Mouse (Mus musculus): ENCODE results near the gene Gm7030. TPM values are rescaled to one million over a fixed set of nuclear protein-coding genes. Genes with fewer than 3 reads are reported as not detected.
"Not testable (repeated sequence)": the region's sequence is repeated elsewhere in the genome, so short reads cannot be mapped to it uniquely, and the experiment has no call there.

Gm7030 gene
- polyA plus RNA-seq, 1 experiment from 2014 or later, result 2.1 TPM

- Histone ChIP-seq H3K4me1 (ENCODE audit: control insufficient read depth, insufficient read depth, low read length) (peaks cover 7% of the 10 kb centered on the region), H3K9ac (ENCODE audit: low read depth, low read length) (peak overlapping the region; percentile 53; the same call in 1 of the 2 replicates)
- ATAC-seq, result peak; percentile 51
Observed at GRCm38 (mm10) chr17:36145111-36145860, 16.1 kb upstream of the Gm7030 start.

GRCm38 (mm10) chr17:36136299-36136848 lies 7.1 kb upstream of the Gm7030 start:
- not testable (repeated sequence) for H3K36me3 ChIP-seq (ENCODE audit: control insufficient read depth, insufficient read depth, low read length); H3K4me3 ChIP-seq (ENCODE audit: low read length); H3K4me2 ChIP-seq (ENCODE audit: low read depth, low read length); H3K27ac ChIP-seq (ENCODE audit: low read length); H3K9me3 ChIP-seq (ENCODE audit: control insufficient read depth, low read length); H3K27me3 ChIP-seq (replicated peaks; ENCODE audit: control insufficient read depth, insufficient read depth, low read length); H3K9ac ChIP-seq (ENCODE audit: low read depth, low read length); H3K4me1 ChIP-seq (ENCODE audit: control insufficient read depth, insufficient read depth, low read length)
- ATAC-seq, result peak; percentile 80
- 65% methylated on average over 1 of the region's 1 CpGs for WGBS

More at GRCm38 (mm10) chr17:36145111-36145860, 16.1 kb upstream of the Gm7030 start:
- peak overlapping the region; percentile 90 for H3K4me2 ChIP-seq (ENCODE audit: low read depth, low read length)
- no peaks in the 10 kb centered on the region for H3K36me3 ChIP-seq (ENCODE audit: control insufficient read depth, insufficient read depth, low read length)
- peak overlapping the region; percentile 53 for H3K4me3 ChIP-seq (ENCODE audit: low read length)
- no peak overlapping the region for H3K27ac ChIP-seq (ENCODE audit: low read length)
- H3K9me3 ChIP-seq (ENCODE audit: control insufficient read depth, low read length), result no peaks in the 10 kb centered on the region
- peaks cover 22% of the 10 kb centered on the region for H3K27me3 ChIP-seq (replicated peaks; ENCODE audit: control insufficient read depth, insufficient read depth, low read length)
- WGBS, result 2% methylated on average over 75 of the region's 78 CpGs

DNA sequence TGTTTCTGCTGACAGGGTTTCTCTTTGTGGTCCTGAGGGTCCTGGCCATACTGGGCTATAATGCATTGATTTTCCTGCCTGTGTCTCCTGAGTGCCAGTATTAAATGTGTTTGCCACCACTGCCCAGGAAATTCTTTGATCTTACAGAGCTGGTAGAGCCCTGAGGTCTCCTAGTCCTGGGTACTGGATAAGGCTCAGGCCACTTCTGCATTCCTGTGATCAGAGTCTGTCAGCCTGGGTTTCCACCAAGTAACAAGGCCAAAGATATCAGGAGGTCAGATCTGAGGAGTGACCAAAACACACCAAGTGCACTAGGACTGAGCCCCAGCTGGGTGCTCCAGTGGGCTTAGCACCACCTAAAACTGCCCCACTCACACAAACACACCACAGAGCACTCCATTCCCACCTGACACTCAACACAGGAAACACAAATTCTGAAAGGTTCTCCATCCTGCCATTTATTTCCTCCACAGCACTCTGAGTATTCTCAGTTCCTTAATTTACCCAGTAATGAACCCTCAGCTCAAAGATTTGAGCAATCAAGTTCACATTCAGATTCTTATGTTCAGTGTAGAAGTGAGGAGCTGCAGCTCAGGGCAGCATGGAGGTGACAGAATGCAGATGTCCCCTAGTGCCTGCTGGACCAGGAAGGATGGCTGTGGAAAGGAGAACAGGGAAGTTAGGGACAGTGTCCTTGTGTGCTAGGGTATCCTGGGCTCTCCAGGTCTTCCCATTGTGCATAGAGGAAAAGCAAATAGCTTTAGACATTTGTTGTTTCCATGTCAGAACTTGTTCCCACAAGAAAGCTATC lies 6.4 kb upstream of the Gm7030 start:
- H3K4me2 ChIP-seq (ENCODE audit: low read depth, low read length); H3K9ac ChIP-seq (ENCODE audit: low read depth, low read length); H3K9me3 ChIP-seq (ENCODE audit: control insufficient read depth, low read length); H3K4me3 ChIP-seq (ENCODE audit: low read length); H3K4me1 ChIP-seq (ENCODE audit: control insufficient read depth, insufficient read depth, low read length); H3K27ac ChIP-seq (ENCODE audit: low read length); H3K27me3 ChIP-seq (replicated peaks; ENCODE audit: control insufficient read depth, insufficient read depth, low read length); H3K36me3 ChIP-seq (ENCODE audit: control insufficient read depth, insufficient read depth, low read length): not testable (repeated sequence)
- ATAC-seq, result peak; percentile 57

DNA sequence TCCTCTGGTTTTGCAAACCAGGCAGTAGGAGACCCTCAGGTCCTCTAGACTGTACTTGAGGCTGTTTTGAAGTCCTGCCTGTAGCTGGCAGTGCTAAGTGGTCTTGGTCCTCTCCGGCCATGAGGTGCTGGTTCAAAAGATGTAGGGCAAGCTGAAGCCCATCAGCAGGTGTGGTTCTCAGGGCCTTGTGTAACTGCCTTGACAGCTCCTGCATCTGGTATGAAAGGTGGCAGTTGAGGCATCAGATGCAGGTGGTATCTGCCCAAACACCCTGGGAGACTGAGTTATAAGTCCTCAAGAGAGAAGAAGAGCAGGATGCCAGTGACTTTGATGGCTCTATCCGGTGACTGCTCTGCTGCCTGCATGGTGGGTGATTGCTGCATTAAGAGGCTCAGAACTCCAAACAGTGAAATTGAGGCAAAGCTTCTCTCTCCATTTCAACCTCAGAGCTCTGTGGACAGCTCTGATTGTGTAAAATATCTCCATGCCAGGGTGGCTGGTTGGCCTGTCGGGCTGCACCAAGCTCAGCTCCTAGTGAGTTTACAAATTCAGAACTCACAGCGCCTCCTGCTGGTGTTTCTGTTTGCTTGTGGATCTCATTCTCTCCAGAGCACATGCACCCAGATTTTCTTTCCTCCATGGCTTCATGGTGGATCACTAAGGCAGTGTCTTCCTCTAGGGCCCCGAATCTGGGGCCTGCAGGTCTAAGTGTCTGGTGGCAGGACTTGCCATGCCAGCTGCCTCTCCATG lies 2.5 kb upstream of the Gm7030 start:
- ATAC-seq, result no peak
- Histone ChIP-seq H3K4me3 (ENCODE audit: low read length) (no peak overlapping the region), H3K27me3 (replicated peaks; ENCODE audit: control insufficient read depth, insufficient read depth, low read length) (no peaks in the 10 kb centered on the region), H3K4me1 (ENCODE audit: control insufficient read depth, insufficient read depth, low read length) (no peaks in the 10 kb centered on the region), H3K9ac (ENCODE audit: low read depth, low read length) (no peak overlapping the region), H3K27ac (ENCODE audit: low read length) (no peak overlapping the region), H3K36me3 (ENCODE audit: control insufficient read depth, insufficient read depth, low read length) (no peaks in the 10 kb centered on the region), H3K4me2 (ENCODE audit: low read depth, low read length) (no peak overlapping the region), H3K9me3 (ENCODE audit: control insufficient read depth, low read length) (no peaks in the 10 kb centered on the region)
- 77% methylated on average over 5 of the region's 5 CpGs for WGBS

DNA sequence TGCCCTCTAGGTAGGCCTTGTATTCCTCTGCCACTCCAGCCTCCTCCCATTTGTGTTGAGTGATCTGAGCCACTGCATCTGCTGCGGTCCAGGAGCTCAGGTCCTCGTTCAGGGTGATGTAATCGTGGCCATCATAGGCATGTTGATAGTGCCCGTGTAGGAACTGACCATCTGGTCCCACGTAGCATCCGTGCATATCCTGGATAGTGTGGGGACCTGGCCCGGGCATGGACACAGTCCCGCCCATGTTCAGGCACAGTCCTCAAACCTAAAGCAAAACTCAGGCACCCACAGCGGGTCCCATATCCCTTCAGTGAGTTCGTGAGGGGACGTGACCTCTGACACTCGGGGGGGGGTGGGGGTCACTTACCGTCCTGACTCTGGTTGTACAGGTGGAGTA lies 700 bp downstream of the Gm7030 start:
- H3K4me3 ChIP-seq (ENCODE audit: low read length); H3K4me1 ChIP-seq (ENCODE audit: control insufficient read depth, insufficient read depth, low read length); H3K9ac ChIP-seq (ENCODE audit: low read depth, low read length); ATAC-seq; H3K27me3 ChIP-seq (replicated peaks; ENCODE audit: control insufficient read depth, insufficient read depth, low read length); H3K9me3 ChIP-seq (ENCODE audit: control insufficient read depth, low read length); H3K27ac ChIP-seq (ENCODE audit: low read length); H3K36me3 ChIP-seq (ENCODE audit: control insufficient read depth, insufficient read depth, low read length): not testable (repeated sequence)
- WGBS, result 56% methylated on average over 11 of the region's 13 CpGs
- peak overlapping the region; percentile 42; the same call in 1 of the 2 replicates for H3K4me2 ChIP-seq (ENCODE audit: low read depth, low read length)

DNA sequence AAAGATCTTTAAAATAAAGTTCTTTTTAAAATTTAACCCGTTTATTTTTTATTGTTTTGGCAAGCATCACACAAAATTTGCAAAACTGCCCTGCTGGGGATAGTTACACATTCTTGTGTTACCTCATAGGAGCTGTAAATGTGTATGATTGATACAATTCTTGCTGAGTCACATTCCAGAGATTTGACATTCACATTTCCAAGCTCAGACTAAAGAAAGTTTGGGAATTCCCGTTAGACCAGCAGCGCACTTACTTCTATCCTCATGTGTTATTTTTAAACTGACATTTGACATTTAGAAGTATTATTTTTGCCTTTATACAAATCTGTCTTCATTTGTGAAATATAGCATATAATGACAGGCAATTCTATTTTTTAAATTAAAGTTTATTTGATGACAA lies 5.1 kb downstream of the Gm7030 start:
- 66% methylated on average over 3 of the region's 3 CpGs for WGBS
- H3K27me3 ChIP-seq (replicated peaks; ENCODE audit: control insufficient read depth, insufficient read depth, low read length); H3K9me3 ChIP-seq (ENCODE audit: control insufficient read depth, low read length); H3K4me3 ChIP-seq (ENCODE audit: low read length); H3K36me3 ChIP-seq (ENCODE audit: control insufficient read depth, insufficient read depth, low read length); H3K27ac ChIP-seq (ENCODE audit: low read length); H3K4me1 ChIP-seq (ENCODE audit: control insufficient read depth, insufficient read depth, low read length); ATAC-seq; H3K9ac ChIP-seq (ENCODE audit: low read depth, low read length); H3K4me2 ChIP-seq (ENCODE audit: low read depth, low read length): not testable (repeated sequence)

DNA sequence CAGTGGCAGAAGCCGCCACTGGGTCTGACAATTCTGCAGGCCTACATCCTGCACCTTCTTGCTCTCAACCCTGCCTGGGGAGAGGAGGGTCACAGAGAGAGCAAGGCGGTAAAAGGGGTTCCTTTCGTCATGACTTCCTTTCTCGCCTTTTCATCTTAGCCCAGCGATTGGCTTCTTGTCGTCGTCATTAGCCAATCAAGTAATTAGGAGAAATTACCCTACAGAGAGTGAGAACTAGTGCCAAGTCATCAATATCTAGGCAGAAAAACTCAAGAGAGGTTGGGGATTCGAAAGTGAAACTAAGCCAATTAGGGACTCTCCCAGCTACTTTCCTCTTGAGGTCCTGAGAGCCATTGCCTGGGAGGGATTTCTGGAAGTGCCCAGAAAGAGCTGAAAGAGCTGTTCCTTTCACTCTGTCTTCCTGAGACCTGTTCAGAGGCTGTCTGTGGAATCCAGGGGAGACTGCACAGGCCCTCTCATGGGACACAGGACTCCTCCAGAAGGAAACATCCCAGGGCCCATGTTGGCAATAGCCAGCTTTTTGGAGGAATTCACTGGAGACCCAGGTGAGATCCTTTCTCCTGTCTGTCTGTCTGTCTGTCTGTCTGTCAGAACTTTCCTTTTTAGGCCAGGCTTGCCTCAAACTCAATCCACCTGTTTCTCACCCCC lies 7.7 kb downstream of the Gm7030 start, which contains the start of gene Gm19684:
TSS of gene Gm19684 (plus strand) at position 327 of the 669 bp plus-strand sequence.
- peak within 1 kb of the TSS; percentile 43 for H3K4me2 ChIP-seq (ENCODE audit: low read depth, low read length)
- 4% methylated on average over 8 of the region's 8 CpGs for WGBS
- peak; percentile 91 for ATAC-seq

DNA sequence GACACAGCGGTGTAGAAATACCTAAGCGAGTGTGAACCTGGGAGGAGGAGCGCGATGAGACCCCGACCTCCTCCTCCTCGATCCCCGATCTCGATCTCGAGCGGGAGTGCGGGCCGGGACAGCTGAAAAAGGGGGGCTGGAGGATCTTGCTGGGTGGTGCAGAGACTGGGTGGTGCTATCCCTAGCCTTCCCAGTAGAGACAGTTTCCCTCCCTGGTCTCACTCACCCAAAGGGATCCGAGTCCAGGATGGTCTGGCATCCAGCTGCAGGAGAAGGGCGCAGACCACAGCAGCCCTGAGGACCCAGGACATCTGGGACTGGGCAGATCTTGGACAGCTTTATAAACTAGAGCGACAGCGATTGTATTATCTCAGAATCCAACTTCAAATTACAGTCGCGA lies 8.4 kb downstream of the Gm7030 start:
- H3K36me3 ChIP-seq (ENCODE audit: control insufficient read depth, insufficient read depth, low read length); H3K9me3 ChIP-seq (ENCODE audit: control insufficient read depth, low read length); H3K27ac ChIP-seq (ENCODE audit: low read length); H3K27me3 ChIP-seq (replicated peaks; ENCODE audit: control insufficient read depth, insufficient read depth, low read length); H3K4me1 ChIP-seq (ENCODE audit: control insufficient read depth, insufficient read depth, low read length); H3K9ac ChIP-seq (ENCODE audit: low read depth, low read length): not testable (repeated sequence)
- Histone ChIP-seq H3K4me3 (ENCODE audit: low read length) (peak overlapping the region; percentile 4), H3K4me2 (ENCODE audit: low read depth, low read length) (peak overlapping the region; percentile 43)
- 15% methylated on average over 18 of the region's 18 CpGs for WGBS
- peak; percentile 72 for ATAC-seq

More for the DNA sequence above, 7.7 kb downstream of the Gm7030 start, which contains the start of gene Gm19684:
- H3K4me3 ChIP-seq (ENCODE audit: low read length), result peak within 1 kb of the TSS; percentile 4
- not testable (repeated sequence) for H3K9me3 ChIP-seq (ENCODE audit: control insufficient read depth, low read length); H3K27me3 ChIP-seq (replicated peaks; ENCODE audit: control insufficient read depth, insufficient read depth, low read length); H3K36me3 ChIP-seq (ENCODE audit: control insufficient read depth, insufficient read depth, low read length); H3K9ac ChIP-seq (ENCODE audit: low read depth, low read length); H3K4me1 ChIP-seq (ENCODE audit: control insufficient read depth, insufficient read depth, low read length); H3K27ac ChIP-seq (ENCODE audit: low read length)
